Mouse (Mus musculus) left cerebral cortex, adult 8-10 months (tissue): Measurements from ENCODE around the gene Ick. TPM values are rescaled to one million over a fixed set of nuclear protein-coding genes. Genes with fewer than 3 reads are reported as not detected.

Source experiments
- DNase-seq, 2 experiments: peaks; one replicate each; pipeline ENCODE4 v3.0.0; 2022; ENCODE audit warnings: low spot score in 2 of 2
- total RNA-seq, 4 experiments: library from RNA; stranded (reverse); gene quantifications; 2 replicates each; pipeline ENCODE4 v1.2.4; 2022

Gene Ick
- total RNA-seq, 4 experiments from 2014 or later = 15.2 to 18.3 (median 16.6) TPM

- DNase-seq = no peak
Measured at GRCm38 (mm10) chr9:78190651-78191634, 82.0 kb downstream of the Ick start.

GRCm38 (mm10) chr9:78191736-78192135, 82.7 kb downstream of the Ick start:
- no peak for DNase-seq

GRCm38 (mm10) chr9:78193902-78194597, 85.1 kb downstream of the Ick start:
- DNase-seq = no peak

GRCm38 (mm10) chr9:78195034-78195433, 86.0 kb downstream of the Ick start:
- peak in 1 of 2 experiments; percentile 53 for DNase-seq

- no peak for DNase-seq
Measured at GRCm38 (mm10) chr9:78197801-78198200, 88.8 kb downstream of the Ick start.

- no peak for DNase-seq
Measured at GRCm38 (mm10) chr9:78204194-78204593, 95.2 kb downstream of the Ick start.

- no peak for DNase-seq
Measured at GRCm38 (mm10) chr9:78208956-78209355, 100.0 kb downstream of the Ick start.

- DNase-seq = no peak
Measured at GRCm38 (mm10) chr9:78210079-78210478, 101.1 kb downstream of the Ick start.

- DNase-seq = no peak
Measured at GRCm38 (mm10) chr9:78210821-78211220, 101.8 kb downstream of the Ick start.

GRCm38 (mm10) chr9:78211521-78211920, 102.5 kb downstream of the Ick start:
- no peak for DNase-seq

GRCm38 (mm10) chr9:78212341-78213049, 103.5 kb downstream of the Ick start:
- DNase-seq = no peak

GRCm38 (mm10) chr9:78217074-78217473, 108.1 kb downstream of the Ick start:
- no peak for DNase-seq

Other genes with a start within 250 kb of the Ick start
- gene Elovl5, start 191.8 kb upstream of the Ick start, total RNA-seq = 10 to 100 TPM; 68.4 to 86.2 (median 76.6) TPM
- gene Gcm1, start 57.3 kb upstream of the Ick start, total RNA-seq = not detected
- gene Fbxo9, start 127 bp upstream of the Ick start, total RNA-seq = 100 to 1,000 TPM in 3 of 4 experiments, 10 to 100 TPM in 1; 99.4 to 119 (median 108) TPM
- gene Gsta4, start 73.6 kb downstream of the Ick start, total RNA-seq = 10 to 100 TPM; 33.6 to 43.8 (median 38.8) TPM
- gene Gsta1, start 121.5 kb downstream of the Ick start, total RNA-seq = under 1 TPM in 1 of 4 experiments, not detected in 3; 0.60 TPM
- not detected for gene Gm3776, start 147.9 kb downstream of the Ick start, total RNA-seq
- gene Gm10639, start 180.7 kb downstream of the Ick start, total RNA-seq = not detected
- gene Omt2a, start 205.6 kb downstream of the Ick start, total RNA-seq = not detected
- not detected for gene Omt2b, start 218.4 kb downstream of the Ick start, total RNA-seq
- not detected for gene Gsta2, start 246.6 kb downstream of the Ick start, total RNA-seq